Mouse (Mus musculus) MEL-GATA-1-ER (cell line): Measurements from ENCODE around the gene Zcchc24.

ENCODE experiments used
- DNase-seq: peaks from one replicate; pipeline ENCODE4 v3.0.0-alpha.2; 2012; ENCODE audit warnings: low read depth; ENCODE audit errors: extremely low read depth

Zcchc24 gene

DNA sequence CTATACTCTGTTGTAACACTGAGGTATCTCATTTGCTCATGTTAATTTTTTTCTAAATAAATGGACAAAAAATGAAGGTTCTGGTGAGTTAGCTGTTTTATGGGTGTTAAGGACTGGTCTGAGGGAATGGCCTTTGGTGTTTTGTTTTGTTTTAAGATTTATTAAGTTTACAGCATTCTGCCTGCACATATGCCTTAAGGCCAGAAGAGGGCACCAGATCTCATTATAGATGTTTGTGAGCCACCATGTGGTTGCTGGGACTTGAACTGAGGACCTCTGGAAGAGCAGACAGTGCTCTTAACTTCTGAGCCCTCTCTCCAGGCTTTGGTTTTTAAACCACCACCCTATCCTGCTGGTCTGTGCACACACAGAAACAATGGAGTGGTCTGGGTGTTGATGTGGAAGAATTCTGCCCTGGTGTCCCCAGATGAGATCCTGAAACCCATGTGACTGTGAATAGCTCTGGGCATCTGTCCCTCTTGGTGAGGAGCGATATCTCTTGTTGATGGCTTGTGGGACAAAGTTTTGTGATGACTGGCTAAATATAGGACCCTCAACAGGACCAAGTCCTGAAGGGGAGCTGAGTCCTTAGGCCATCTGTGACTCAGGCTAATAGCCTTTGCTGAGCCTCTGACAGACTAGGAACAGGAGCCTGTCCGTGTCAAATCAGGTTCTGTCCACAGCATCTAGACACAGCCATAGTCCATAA is 102.0 kb downstream of the Zcchc24 start:
- DNase-seq: peak; percentile 9

GRCm38 (mm10) chr14:25665314-25665970 is 103.4 kb downstream of the Zcchc24 start:
- no peak for DNase-seq

GRCm38 (mm10) chr14:25664310-25664695 is 104.5 kb downstream of the Zcchc24 start:
- no peak for DNase-seq

- no peak for DNase-seq
These were observed 105.1 kb downstream of the Zcchc24 start for GRCm38 (mm10) chr14:25663649-25664309.
